Mouse (Mus musculus): ENCODE measurements around the gene Olfr961. TPM values are rescaled to one million over a fixed set of nuclear protein-coding genes. Genes with fewer than 3 reads are reported as not detected.

Olfr961 gene
- polyA plus RNA-seq (2015; fragmentation: Nextera tagmentation; extraction: Ambion mirVana): not detected in 2 replicates

DNA sequence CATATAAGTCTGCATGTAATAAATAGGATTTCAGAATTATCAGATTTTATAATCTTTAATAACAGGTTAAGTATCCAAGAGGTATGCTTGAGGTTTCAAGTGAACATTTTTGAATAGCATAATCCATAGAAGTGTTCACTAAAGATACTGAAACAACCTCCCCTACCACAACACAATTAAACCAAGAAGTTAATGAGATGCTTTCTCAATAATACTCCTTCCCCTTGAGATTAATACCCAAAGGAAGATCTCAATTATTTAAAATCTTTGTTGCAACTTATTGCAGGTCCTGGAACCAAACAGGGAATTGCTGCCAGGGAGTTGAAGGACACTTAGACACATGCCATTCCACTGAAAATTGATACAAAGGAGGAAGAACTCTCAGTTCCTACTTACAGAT, at the start of gene Olfr961:
Gene Olfr961 (plus strand): TSS at position 301 of the 400 bp plus-strand sequence.
- no peak within 1 kb of the TSS for H3K9ac ChIP-seq (replicated peaks)
- H3K27ac ChIP-seq: no peak within 1 kb of the TSS
- no peaks in the 10 kb centered on the region for H3K36me3 ChIP-seq
- ATAC-seq: no peak
- H3K4me3 ChIP-seq (replicated peaks): no peak within 1 kb of the TSS
- H3K4me1 ChIP-seq (replicated peaks): no peaks in the 10 kb centered on the region
- no peaks in the 10 kb centered on the region for H3K9me3 ChIP-seq
- no peaks in the 10 kb centered on the region for H3K27me3 ChIP-seq
- no peak within 1 kb of the TSS for H3K4me2 ChIP-seq (replicated peaks)

DNA sequence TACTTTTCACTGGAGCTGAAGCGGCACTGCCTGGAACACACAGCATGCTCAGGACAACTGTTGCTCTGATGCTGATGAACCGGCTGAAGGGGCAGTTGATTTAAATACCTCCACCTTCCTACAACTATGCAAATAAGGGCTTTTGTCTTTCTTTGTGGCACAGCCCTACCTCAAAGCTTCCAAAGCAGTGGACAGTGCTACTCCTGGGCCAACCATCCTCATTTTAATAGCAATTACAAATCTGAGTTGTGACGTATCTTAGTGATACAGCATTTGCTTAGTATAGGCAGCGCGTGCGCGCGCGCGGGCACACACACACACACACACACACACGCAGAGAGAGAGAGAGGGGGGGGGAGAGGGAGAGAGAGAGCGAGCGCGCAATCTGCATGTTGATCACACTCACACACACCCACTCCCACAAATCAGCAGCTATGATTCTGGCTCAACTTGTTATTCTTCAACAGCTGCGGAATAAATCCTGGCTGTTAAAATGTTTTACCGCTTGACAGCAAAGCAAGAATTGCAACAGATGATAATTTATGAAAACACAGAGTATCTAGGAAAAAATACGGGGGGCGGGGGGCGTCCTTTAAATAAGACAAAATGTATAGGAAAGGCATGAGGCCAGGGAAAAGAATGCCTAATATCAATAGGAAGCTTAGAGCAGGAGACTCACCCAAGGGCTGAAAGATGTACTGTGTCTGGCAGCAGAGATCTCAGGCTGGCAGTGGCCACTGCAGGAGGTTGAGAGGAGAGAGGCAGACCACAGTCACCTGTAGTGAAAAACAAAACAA, 42.2 kb upstream of the Olfr961 start:
- ATAC-seq: peak; percentile 90
- Histone ChIP-seq H3K9me3 (no peaks in the 10 kb centered on the region), H3K9ac (replicated peaks) (peak overlapping the region; percentile 58), H3K27me3 (0 out of 2 replicates have a peak, but pooled peaks cover 3% of the 10 kb centered on the region), H3K27ac (peak overlapping the region; percentile 53), H3K4me1 (replicated peaks) (peaks cover 21% of the 10 kb centered on the region), H3K4me3 (replicated peaks) (peak overlapping the region; percentile 47), H3K36me3 (no peaks in the 10 kb centered on the region), H3K4me2 (replicated peaks) (peak overlapping the region; percentile 81)
- WGBS: under 1% methylated on average over 19 of the region's 19 CpGs

DNA sequence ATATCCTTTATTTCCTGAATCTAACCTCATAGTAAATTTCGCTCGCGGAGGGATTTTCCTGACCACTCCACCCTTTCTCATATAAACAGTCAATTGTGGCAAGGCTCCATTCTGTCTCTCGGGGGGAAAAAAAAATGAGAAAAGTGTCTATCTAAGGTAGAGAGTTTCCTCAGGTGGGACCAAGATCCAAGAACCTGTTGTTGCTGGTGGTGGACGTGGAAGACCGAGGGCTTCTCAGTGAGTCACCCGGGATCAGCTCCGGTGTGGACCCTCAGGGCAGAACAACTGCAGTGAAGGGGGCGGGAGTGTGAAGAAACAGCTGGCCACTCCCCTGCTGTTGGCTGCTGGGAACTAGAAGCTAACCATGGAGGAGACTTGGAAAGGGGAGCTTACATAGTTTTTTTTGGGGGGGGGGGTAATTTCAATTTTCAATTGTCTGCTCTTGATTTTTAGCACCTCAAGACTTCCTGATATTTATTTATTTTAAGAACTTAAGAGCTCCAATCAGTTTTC, 41.5 kb upstream of the Olfr961 start:
- 1% methylated on average over 9 of the region's 9 CpGs for WGBS
- H3K27ac ChIP-seq: peak overlapping the region; percentile 53
- peak overlapping the region; percentile 58 for H3K9ac ChIP-seq (replicated peaks)
- ATAC-seq: peak; percentile 69
- H3K4me2 ChIP-seq (replicated peaks): peak overlapping the region; percentile 81
- H3K4me3 ChIP-seq (replicated peaks): peak overlapping the region; percentile 47
- H3K4me1 ChIP-seq (replicated peaks): peaks cover 21% of the 10 kb centered on the region
- no peaks in the 10 kb centered on the region for H3K36me3 ChIP-seq
- H3K27me3 ChIP-seq: peaks cover 3% of the 10 kb centered on the region; the same call in 1 of the 2 replicates
- H3K9me3 ChIP-seq: no peaks in the 10 kb centered on the region

DNA sequence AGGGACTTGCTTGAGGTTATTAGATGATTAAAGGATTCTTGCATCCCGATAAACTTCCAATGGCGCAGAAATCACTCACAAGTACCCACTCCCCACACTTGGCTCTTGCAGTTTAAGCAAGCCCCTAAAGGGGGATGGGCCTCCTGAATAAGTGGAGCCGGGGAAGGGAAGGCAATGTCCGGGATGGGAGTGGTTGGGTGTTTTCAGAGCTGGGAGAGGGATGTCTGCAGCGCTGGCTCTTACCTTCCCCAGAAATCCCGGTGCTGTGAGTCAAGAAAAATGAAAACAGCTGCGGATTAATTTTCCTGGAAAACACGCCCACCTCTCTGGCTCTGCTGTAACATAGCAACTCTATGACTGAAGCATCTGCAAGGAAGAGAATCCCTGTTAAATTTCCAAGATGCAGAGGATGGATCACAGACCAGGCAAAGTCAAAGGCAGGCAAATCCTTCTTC, 40.9 kb upstream of the Olfr961 start, which contains the start of gene AW551984:
Gene AW551984 (minus strand): TSS at position 405 of the 455 bp plus-strand sequence.
- ATAC-seq: peak; percentile 59
- WGBS: 0% methylated on average over 8 of the region's 8 CpGs
- H3K4me2 ChIP-seq (replicated peaks): peak within 1 kb of the TSS; percentile 81
- H3K36me3 ChIP-seq: no peaks in the 10 kb centered on the region
- H3K27me3 ChIP-seq: peaks cover 3% of the 10 kb centered on the region; the same call in 1 of the 2 replicates
- peak within 1 kb of the TSS; percentile 58 for H3K9ac ChIP-seq (replicated peaks)
- H3K9me3 ChIP-seq: no peaks in the 10 kb centered on the region
- H3K4me1 ChIP-seq (replicated peaks): peaks cover 21% of the 10 kb centered on the region
- H3K4me3 ChIP-seq (replicated peaks): peak within 1 kb of the TSS; percentile 47
- peak within 1 kb of the TSS; percentile 53 for H3K27ac ChIP-seq

DNA sequence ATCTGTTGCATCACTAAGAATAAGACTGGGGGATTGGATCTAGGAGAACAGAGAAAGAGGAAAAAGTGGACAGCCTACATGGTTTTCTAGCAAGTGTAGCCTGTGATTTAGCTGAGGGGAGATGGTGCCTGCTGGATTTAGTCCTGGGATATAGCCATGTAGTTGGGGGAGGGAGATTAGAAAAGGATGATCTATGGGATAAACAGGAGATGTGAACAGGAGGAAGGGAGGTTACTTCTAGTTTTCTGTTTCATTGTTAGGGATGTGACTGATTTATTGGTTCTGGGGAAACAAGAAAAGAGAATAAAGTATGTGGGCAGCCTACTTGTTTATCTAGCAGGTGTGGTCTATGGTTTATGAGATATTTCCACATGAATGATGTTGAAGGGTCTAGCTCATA, 36.4 kb upstream of the Olfr961 start:
- Histone ChIP-seq H3K27me3 (peaks cover 3% of the 10 kb centered on the region; the same call in 1 of the 2 replicates), H3K4me3 (replicated peaks) (no peak overlapping the region), H3K4me2 (replicated peaks) (no peak overlapping the region), H3K4me1 (replicated peaks) (peaks cover 10% of the 10 kb centered on the region), H3K9me3 (no peaks in the 10 kb centered on the region), H3K36me3 (no peaks in the 10 kb centered on the region), H3K9ac (replicated peaks) (no peak overlapping the region), H3K27ac (no peak overlapping the region)
- ATAC-seq: no peak

DNA sequence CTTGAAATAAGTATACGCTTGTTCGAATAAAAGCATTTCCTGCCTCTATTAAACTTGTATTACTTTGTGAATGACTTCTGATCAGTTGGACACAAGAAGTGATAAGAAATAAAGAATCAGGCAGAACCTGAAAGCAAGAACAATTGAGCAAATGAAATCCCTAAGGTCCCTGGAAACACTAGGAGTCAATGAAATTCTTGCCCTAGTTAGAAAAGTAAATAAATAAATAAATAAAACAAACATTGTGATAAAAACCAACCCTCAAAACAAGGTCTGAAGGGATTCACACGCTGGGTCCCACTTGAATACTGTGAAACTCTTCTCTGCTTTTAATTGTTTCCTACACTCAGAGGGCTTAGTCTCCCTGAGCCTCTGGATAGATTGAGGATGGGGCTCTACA, 34.5 kb upstream of the Olfr961 start, which contains the start of gene Olfr148:
Gene Olfr148 (plus strand): TSS at position 301 of the 400 bp plus-strand sequence.
- 70% methylated on average over 3 of the region's 3 CpGs for WGBS
- H3K4me2 ChIP-seq (replicated peaks): no peak within 1 kb of the TSS
- H3K27ac ChIP-seq: no peak within 1 kb of the TSS
- H3K9me3 ChIP-seq: no peaks in the 10 kb centered on the region
- no peak for ATAC-seq
- no peak within 1 kb of the TSS for H3K9ac ChIP-seq (replicated peaks)
- no peak within 1 kb of the TSS for H3K4me3 ChIP-seq (replicated peaks)
- peaks cover 3% of the 10 kb centered on the region; the same call in 1 of the 2 replicates for H3K27me3 ChIP-seq
- no peaks in the 10 kb centered on the region for H3K36me3 ChIP-seq
- no peaks in the 10 kb centered on the region for H3K4me1 ChIP-seq (replicated peaks)

DNA sequence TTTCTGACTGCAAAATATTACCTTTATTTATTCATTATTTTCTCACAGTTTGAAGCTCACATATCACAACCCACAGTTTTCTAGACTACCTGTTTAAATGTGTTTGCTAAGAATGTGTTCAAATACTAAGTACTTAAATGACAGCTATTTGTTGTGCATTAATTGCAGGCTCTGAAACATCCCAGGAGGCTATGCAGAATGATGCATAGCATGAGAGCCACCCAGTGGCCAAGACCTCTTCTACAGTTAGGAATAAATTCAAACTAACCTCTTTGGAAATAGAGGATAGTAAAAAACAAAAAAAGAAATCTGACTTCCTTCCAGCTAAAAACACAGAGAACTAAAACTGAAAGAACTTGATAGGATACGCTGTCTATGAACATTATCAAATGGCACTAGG, 32.9 kb upstream of the Olfr961 start:
- 65% methylated on average over 1 of the region's 1 CpGs for WGBS
- H3K4me2 ChIP-seq (replicated peaks): no peak overlapping the region
- H3K9me3 ChIP-seq: no peaks in the 10 kb centered on the region
- H3K9ac ChIP-seq (replicated peaks): no peak overlapping the region
- H3K4me3 ChIP-seq (replicated peaks): no peak overlapping the region
- no peaks in the 10 kb centered on the region for H3K36me3 ChIP-seq
- H3K27ac ChIP-seq: no peak overlapping the region
- peak; percentile 58; the same call in 1 of the 2 replicates for ATAC-seq
- no peaks in the 10 kb centered on the region for H3K4me1 ChIP-seq (replicated peaks)
- H3K27me3 ChIP-seq: no peaks in the 10 kb centered on the region; the same call in 1 of the 2 replicates

DNA sequence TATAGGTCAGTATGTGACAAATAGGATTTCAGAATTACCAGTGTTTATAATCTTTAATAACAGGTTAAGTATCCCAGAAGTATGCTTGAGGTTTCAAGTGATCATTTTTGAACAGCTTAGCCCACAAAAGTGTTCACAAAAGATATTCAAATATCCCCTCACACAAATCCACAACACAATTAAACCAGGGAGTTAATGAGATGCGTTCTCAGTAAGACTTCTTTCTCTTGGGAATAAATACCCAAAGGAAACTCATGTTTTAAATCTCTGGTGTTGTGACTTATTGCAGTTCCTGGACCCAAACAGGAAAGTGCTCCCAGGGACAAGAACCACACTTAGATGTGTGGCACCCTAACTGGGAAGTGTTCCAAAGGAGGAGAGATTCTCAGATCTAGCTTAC, 23.8 kb upstream of the Olfr961 start, which contains the start of gene Olfr960:
Gene Olfr960 (plus strand): TSS at position 301 of the 400 bp plus-strand sequence.
- WGBS: 63% methylated on average over 1 of the region's 1 CpGs
- H3K9ac ChIP-seq (replicated peaks): no peak within 1 kb of the TSS
- H3K36me3 ChIP-seq: no peaks in the 10 kb centered on the region
- H3K4me1 ChIP-seq (replicated peaks): no peaks in the 10 kb centered on the region
- H3K27me3 ChIP-seq: no peaks in the 10 kb centered on the region
- no peaks in the 10 kb centered on the region for H3K9me3 ChIP-seq
- H3K4me2 ChIP-seq (replicated peaks): no peak within 1 kb of the TSS
- no peak for ATAC-seq
- no peak within 1 kb of the TSS for H3K4me3 ChIP-seq (replicated peaks)
- H3K27ac ChIP-seq: no peak within 1 kb of the TSS

DNA sequence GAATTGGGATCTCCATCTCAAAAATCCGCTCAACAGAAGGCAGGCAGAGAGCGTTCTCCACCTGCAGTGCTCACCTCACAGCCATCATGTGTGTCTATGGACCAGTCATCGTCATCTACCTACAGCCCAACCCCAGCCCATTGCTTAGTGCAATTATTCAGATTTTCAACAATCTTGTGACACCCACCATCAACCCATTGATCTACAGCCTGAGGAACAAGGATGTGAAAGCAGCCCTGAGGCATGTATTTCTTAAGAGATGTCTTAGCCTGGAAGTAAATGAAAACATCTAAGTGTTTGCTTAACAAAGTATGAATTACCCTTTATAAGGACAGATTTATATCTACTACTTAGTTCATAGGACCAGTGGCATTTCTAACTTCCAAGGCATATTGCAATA, 21.1 kb upstream of the Olfr961 start:
- no peak for ATAC-seq
- no peaks in the 10 kb centered on the region for H3K27me3 ChIP-seq
- no peak overlapping the region for H3K27ac ChIP-seq
- H3K4me2 ChIP-seq (replicated peaks): no peak overlapping the region
- no peaks in the 10 kb centered on the region for H3K9me3 ChIP-seq
- 88% methylated on average over 3 of the region's 3 CpGs for WGBS
- no peaks in the 10 kb centered on the region for H3K36me3 ChIP-seq
- H3K4me1 ChIP-seq (replicated peaks): no peaks in the 10 kb centered on the region
- H3K4me3 ChIP-seq (replicated peaks): no peak overlapping the region
- no peak overlapping the region for H3K9ac ChIP-seq (replicated peaks)

DNA sequence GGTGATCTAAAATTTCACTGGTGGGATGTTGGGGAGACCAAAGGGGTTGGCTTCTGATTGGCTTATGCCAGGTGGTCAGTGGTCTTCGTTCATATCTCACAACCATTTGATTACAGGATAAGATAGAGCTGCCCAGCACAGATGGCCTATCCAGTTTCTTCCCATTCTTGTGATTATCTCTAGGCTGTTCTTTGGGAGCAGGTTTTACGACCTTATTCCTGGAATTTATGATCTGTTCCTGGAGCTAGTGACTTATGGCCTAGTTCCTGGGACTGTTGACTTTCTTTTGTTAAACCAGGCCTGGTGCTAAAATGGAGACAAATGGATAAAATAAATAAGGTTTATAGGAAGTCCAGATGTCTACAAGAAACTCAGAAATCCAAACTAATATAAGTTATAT, 20.2 kb upstream of the Olfr961 start:
- no peaks in the 10 kb centered on the region for H3K9me3 ChIP-seq
- no peak overlapping the region for H3K4me3 ChIP-seq (replicated peaks)
- no peaks in the 10 kb centered on the region for H3K36me3 ChIP-seq
- no peak overlapping the region for H3K27ac ChIP-seq
- H3K27me3 ChIP-seq: no peaks in the 10 kb centered on the region
- WGBS: 91% methylated on average over 2 of the region's 2 CpGs
- H3K4me2 ChIP-seq (replicated peaks): no peak overlapping the region
- no peak for ATAC-seq
- no peaks in the 10 kb centered on the region for H3K4me1 ChIP-seq (replicated peaks)
- no peak overlapping the region for H3K9ac ChIP-seq (replicated peaks)

DNA sequence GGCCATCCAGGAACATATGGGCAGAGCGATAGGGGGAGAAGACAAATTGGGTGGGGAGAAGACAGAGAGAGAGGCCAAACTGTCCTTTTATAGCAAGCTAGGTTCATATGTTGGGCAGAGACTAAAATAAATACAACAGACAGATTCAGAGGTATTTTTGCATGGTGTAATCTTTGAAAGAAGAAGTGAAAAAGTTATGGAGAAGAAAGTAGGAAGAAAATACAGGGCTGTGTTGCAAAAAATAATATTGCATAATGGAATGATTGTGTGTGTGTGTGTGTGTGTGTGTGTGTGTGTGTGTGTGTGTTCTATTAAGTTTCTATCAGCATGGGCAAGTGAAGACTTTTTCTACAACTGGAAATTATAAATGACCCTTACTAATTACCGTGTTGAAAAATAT, 15.8 kb upstream of the Olfr961 start:
- Histone ChIP-seq H3K9me3 (no peaks in the 10 kb centered on the region), H3K27ac (no peak overlapping the region), H3K4me3 (replicated peaks) (no peak overlapping the region), H3K9ac (replicated peaks) (no peak overlapping the region), H3K36me3 (no peaks in the 10 kb centered on the region), H3K4me1 (replicated peaks) (no peaks in the 10 kb centered on the region), H3K4me2 (replicated peaks) (no peak overlapping the region), H3K27me3 (no peaks in the 10 kb centered on the region)
- ATAC-seq: no peak
- WGBS: 87% methylated on average over 2 of the region's 2 CpGs

DNA sequence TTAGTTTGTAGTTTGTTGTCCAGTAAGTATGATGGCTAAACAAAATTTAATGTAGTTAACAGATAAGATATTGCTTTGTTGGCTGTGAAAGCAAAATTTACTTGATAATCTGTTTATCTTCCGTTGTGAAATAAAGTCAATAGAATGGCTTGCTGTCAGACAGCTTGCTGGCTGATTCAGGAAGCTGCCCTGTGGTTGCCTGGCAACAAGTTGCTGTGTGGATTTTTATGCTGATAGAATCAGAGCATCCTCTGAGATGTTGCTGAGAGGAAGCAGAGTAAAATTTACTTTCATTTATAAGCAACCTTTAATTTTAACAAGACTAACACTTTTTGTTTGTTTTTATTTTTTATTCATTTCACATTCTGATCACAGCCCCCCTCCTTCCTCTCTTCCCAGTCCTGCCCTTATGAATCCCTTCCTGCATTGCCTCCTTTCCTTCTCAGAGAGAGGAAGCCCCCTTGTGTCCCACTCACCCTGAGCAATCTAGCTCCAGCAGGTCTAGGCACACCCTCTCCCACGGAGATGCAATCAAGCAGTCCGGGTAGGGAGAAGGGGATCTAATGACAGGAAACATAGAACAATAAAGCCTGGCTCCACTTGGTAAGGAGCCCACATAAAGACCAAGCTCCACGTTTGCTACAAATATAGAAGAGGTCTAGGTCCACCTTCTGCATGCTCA, 10.8 kb upstream of the Olfr961 start:
- Histone ChIP-seq H3K9me3 (no peaks in the 10 kb centered on the region), H3K9ac (replicated peaks) (no peak overlapping the region), H3K27ac (peak overlapping the region; percentile 72), H3K27me3 (no peaks in the 10 kb centered on the region), H3K36me3 (no peaks in the 10 kb centered on the region), H3K4me1 (replicated peaks) (no peaks in the 10 kb centered on the region), H3K4me3 (replicated peaks) (no peak overlapping the region), H3K4me2 (replicated peaks) (no peak overlapping the region)
- 24% methylated on average over 4 of the region's 4 CpGs for WGBS
- peak; percentile 75 for ATAC-seq

Measured in midbrain, embryonic 13.5 days (tissue).